8 mouse cellular contexts compared by ENCODE assay signal in the genomic region with DNA sequence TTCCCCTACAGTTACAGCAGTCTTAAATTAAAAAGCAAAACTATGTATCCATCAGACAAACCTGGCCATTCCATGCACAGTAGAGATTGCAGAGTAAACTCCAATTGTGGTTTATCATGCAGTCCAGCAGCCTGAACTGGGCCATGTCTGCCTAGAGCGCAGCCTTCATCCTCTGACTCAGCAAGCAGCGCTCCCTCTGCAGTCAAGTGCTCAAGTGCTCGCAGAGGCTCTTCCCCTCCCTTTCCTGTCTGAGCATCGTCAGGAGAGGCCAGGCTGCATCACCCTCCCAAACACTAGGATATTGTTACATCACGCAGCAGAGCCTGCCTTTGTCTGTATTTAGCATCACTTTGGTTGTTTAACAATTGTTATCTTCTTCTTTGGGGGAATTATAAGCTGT. TPM values are rescaled to one million over a fixed set of nuclear protein-coding genes. Genes with fewer than 3 reads are reported as not detected.
A peak's percentile ranks its signal among the peaks of the same experiment; 100 is the strongest.
DNase-seq lines count a peak whose midpoint lies in the region; ATAC-seq and TF ChIP-seq lines count a peak whose summit lies in the region.

No protein-coding gene starts in this region.

- TF ChIP-seq POLR2A in ES-Bruce4 (IDR thresholded peaks at IDR 0.05; ENCODE audit: insufficient read depth, low read length) = no peak

- TF ChIP-seq EP300 in ES-Bruce4 (IDR thresholded peaks at IDR 0.05; ENCODE audit: insufficient read depth, low read depth, low read length) = peak; percentile 66; the same call in 1 of the 2 replicates

- H3K36me3 ChIP-seq in ES-Bruce4 (ENCODE audit: control insufficient read depth, insufficient read depth, low read length, poor library complexity, severe bottlenecking) = no peaks in the 10 kb centered on the region
- H3K36me3 ChIP-seq in heart, embryonic 10.5 days = no peaks in the 10 kb centered on the region
- no peaks in the 10 kb centered on the region for H3K36me3 ChIP-seq in neural tube, embryonic 13.5 days

- H3K4me3 ChIP-seq in ES-Bruce4 (ENCODE audit: low read depth, low read length) = no peak overlapping the region
- peak overlapping the region; percentile 22; the same call in 1 of the 2 replicates for H3K4me3 ChIP-seq in heart, embryonic 10.5 days
- no peak overlapping the region for H3K4me3 ChIP-seq in neural tube, embryonic 13.5 days

- no peak overlapping the region for H3K4me2 ChIP-seq in neural tube, embryonic 13.5 days

- no peak overlapping the region for H3K9ac ChIP-seq in ES-Bruce4 (ENCODE audit: low read depth, poor library complexity, severe bottlenecking)
- H3K9ac ChIP-seq in neural tube, embryonic 13.5 days = no peak overlapping the region

- H3K27me3 ChIP-seq in ES-Bruce4 (ENCODE audit: control insufficient read depth, insufficient read depth, low read length, poor library complexity, severe bottlenecking) = no peaks in the 10 kb centered on the region
- H3K27me3 ChIP-seq in heart, embryonic 10.5 days (ENCODE audit: insufficient read depth, poor library complexity, severe bottlenecking) = no peaks in the 10 kb centered on the region
- no peaks in the 10 kb centered on the region for H3K27me3 ChIP-seq in neural tube, embryonic 13.5 days

- DNase-seq in gastrocnemius, postnatal 25 days = peak; percentile 17
- no peak for DNase-seq in gastrocnemius, adult 8-10 months (ENCODE audit: low spot score in 2 of 2)
- peak; percentile 62 for DNase-seq in cerebellum, adult 9-10 months
- peak; percentile 85 for DNase-seq in heart, embryonic 10.5 days (ENCODE audit: low spot score)
- DNase-seq in liver = peak; percentile 71
- DNase-seq in thymus, postnatal 36 days = no peak

- no peak overlapping the region; the same call in 1 of the 2 replicates for H3K27ac ChIP-seq in ES-Bruce4 (ENCODE audit: insufficient read depth, low read length)
- 0 out of 2 replicates have a peak overlapping the region, but pooled peaks have one; percentile 62 for H3K27ac ChIP-seq in heart, embryonic 10.5 days
- H3K27ac ChIP-seq in neural tube, embryonic 13.5 days (replicated peaks) = peak overlapping the region; percentile 46

- no peak for TF ChIP-seq CTCF in ES-Bruce4 (IDR thresholded peaks at IDR 0.05; ENCODE audit: low read depth, low read length)

- ATAC-seq in neural tube, embryonic 13.5 days (ENCODE audit: low read depth) = peak; percentile 87

- peaks cover 9% of the 10 kb centered on the region for H3K4me1 ChIP-seq in ES-Bruce4 (ENCODE audit: control insufficient read depth, insufficient read depth, low read length)
- peaks cover 68% of the 10 kb centered on the region for H3K4me1 ChIP-seq in heart, embryonic 10.5 days
- H3K4me1 ChIP-seq in neural tube, embryonic 13.5 days (replicated peaks) = peaks cover 58% of the 10 kb centered on the region

- H3K9me3 ChIP-seq in ES-Bruce4 (replicated peaks; ENCODE audit: control insufficient read depth, insufficient read depth, low read length, poor library complexity, severe bottlenecking) = no peaks in the 10 kb centered on the region
- H3K9me3 ChIP-seq in heart, embryonic 10.5 days = no peaks in the 10 kb centered on the region
- H3K9me3 ChIP-seq in neural tube, embryonic 13.5 days = no peaks in the 10 kb centered on the region

- 3% methylated on average over 5 of the region's 5 CpGs for WGBS in heart, embryonic 10.5 days
- 2% methylated on average over 5 of the region's 5 CpGs for WGBS in neural tube, embryonic 13.5 days

RNA-seq across cellular contexts. Expression of a gene that starts 25.5 kb away (rescaled TPM):
- total RNA-seq in gastrocnemius, postnatal 25 days (2021) = 10 to 100 TPM; 24.1 to 30.2 TPM
- 10 to 100 TPM; 30.0 to 33.0 (median 30.3) TPM for total RNA-seq in gastrocnemius, adult 8-10 months (2022)
- polyA plus RNA-seq in ES-Bruce4 (2011; ENCODE audit: insufficient read depth, insufficient read length, low read depth, missing spikeins) = 154 and 159 TPM in 2 replicates
- 15.2 and 18.7 TPM in 2 replicates for polyA plus RNA-seq in heart, embryonic 10.5 days (2016; fragmentation: Nextera tagmentation; extraction: Ambion mirVana)
- 33.9 and 34.9 TPM in 2 replicates for polyA plus RNA-seq in neural tube, embryonic 13.5 days (2015; fragmentation: Nextera tagmentation; extraction: Ambion mirVana)

Comparison
In these comparisons a context has a peak if more than half of its experiments do, and no peak if none do; other contexts are left out.
1. DNase-seq: peak in gastrocnemius, postnatal 25 days (single experiment), cerebellum, adult 9-10 months (single experiment), heart, embryonic 10.5 days (single experiment) and liver (single experiment); none in gastrocnemius, adult 8-10 months (0 of 2) and thymus, postnatal 36 days (0 of 2).